Mouse (Mus musculus) CH12.LX (cell line): ENCODE results near the gene Abca17. TPM values are rescaled to one million over a fixed set of nuclear protein-coding genes. Genes with fewer than 3 reads are reported as not detected.

Source experiments
- DNase-seq: peaks from one replicate; pipeline ENCODE4 v3.0.0-alpha.2; 2013; ENCODE audit errors: extremely low read depth
- H3K27ac ChIP-seq: 2 replicates; pipeline ENCODE4 v1.5.1; 2012; ENCODE audit warnings: low read depth, mild to moderate bottlenecking, control low read depth, moderate library complexity; ENCODE audit not compliant: insufficient read depth
- H3K27me3 ChIP-seq: replicated peaks from 2 replicates; pipeline ENCODE3; 2012; ENCODE audit warnings: inconsistent platforms
- H3K36me3 ChIP-seq, 2 experiments: replicated peaks in 1 of 2; 2 replicates each; pipeline versions ENCODE3 to v1.6.1; 2012; ENCODE audit warnings: inconsistent platforms in 1 of 2, low read length in 1 of 2, mild to moderate bottlenecking in 1 of 2, mixed read lengths in 1 of 2, moderate library complexity in 1 of 2; ENCODE audit not compliant: control insufficient read depth in 1 of 2, insufficient read depth in 1 of 2
- H3K4me1 ChIP-seq, 2 experiments: 2 replicates each; pipeline ENCODE4 v1.6.1; 2012; ENCODE audit warnings: inconsistent platforms in 1 of 2, moderate library complexity in 1 of 2; ENCODE audit not compliant: insufficient read depth in 2 of 2, control insufficient read depth in 1 of 2
- H3K4me2 ChIP-seq: 2 replicates; pipeline ENCODE4 v1.6.1; 2012; ENCODE audit warnings: low read depth, mild to moderate bottlenecking, control low read depth; ENCODE audit not compliant: poor library complexity, insufficient read depth, severe bottlenecking
- H3K4me3 ChIP-seq, 3 experiments: fragments of 150-350 bp in 1 of 3; sonication (generic) in 1 of 3; replicated peaks in 1 of 3; 2 replicates each; pipeline versions ENCODE3 to v1.5.1; 2011 to 2012; ENCODE audit warnings: low read depth in 2 of 3, low read length in 2 of 3, mild to moderate bottlenecking in 2 of 3, moderate library complexity in 2 of 3, control low read depth in 1 of 3, improper control_type of control experiment in 1 of 3, inconsistent platforms in 1 of 3, mixed read lengths in 1 of 3; ENCODE audit not compliant: poor library complexity in 1 of 3
- H3K79me2 ChIP-seq: replicated peaks from 2 replicates; pipeline ENCODE4 v1.6.1; 2012; ENCODE audit warnings: mild to moderate bottlenecking, moderate library complexity; ENCODE audit not compliant: control insufficient read depth, poor library complexity, insufficient read depth, severe bottlenecking; ENCODE audit errors: extremely low read depth
- H3K9ac ChIP-seq: 2 replicates; pipeline ENCODE4 v1.6.1; 2012; ENCODE audit warnings: low read depth, mild to moderate bottlenecking, control low read depth, moderate library complexity; ENCODE audit not compliant: insufficient read depth
- H3K9me3 ChIP-seq: replicated peaks from 2 replicates; pipeline ENCODE3; 2012; ENCODE audit warnings: low read length, inconsistent platforms, mixed read lengths
- BHLHE40 ChIP-seq: IDR thresholded peaks from 2 replicates; pipeline ENCODE4 v1.6.1; 2011; ENCODE audit warnings: mild to moderate bottlenecking, low read depth, low read length, improper control_type of control experiment
- CHD1 ChIP-seq: IDR thresholded peaks from 2 replicates; pipeline ENCODE4 v1.6.1; 2012; ENCODE audit warnings: low read depth, low read length, improper control_type of control experiment, inconsistent platforms
- CTCF ChIP-seq, 2 experiments: IDR thresholded peaks in 1 of 2; conservative IDR thresholded peaks in 1 of 2; 2 replicates each; pipeline ENCODE4 v1.5.1; 2011 to 2012; ENCODE audit warnings: low read depth in 2 of 2, low read length in 2 of 2, improper control_type of control experiment in 1 of 2, inconsistent platforms in 1 of 2, mild to moderate bottlenecking in 1 of 2, moderate library complexity in 1 of 2
- ELF1 ChIP-seq: IDR thresholded peaks from 2 replicates; pipeline ENCODE4 v1.6.1; 2014; ENCODE audit warnings: low read depth, mild to moderate bottlenecking, inconsistent platforms, low read length, improper control_type of control experiment
- EP300 ChIP-seq: IDR thresholded peaks from 2 replicates; pipeline ENCODE4 v1.6.1; 2011; ENCODE audit warnings: low read length, improper control_type of control experiment
- ETS1 ChIP-seq: conservative IDR thresholded peaks from 2 replicates; pipeline ENCODE4 v1.6.1; 2012; ENCODE audit warnings: low read depth, mild to moderate bottlenecking, inconsistent platforms, low read length, improper control_type of control experiment, moderate library complexity
- IRF4 ChIP-seq: IDR thresholded peaks from 2 replicates; pipeline ENCODE4 v1.6.1; 2014; ENCODE audit warnings: low read depth, mild to moderate bottlenecking, inconsistent platforms, low read length, improper control_type of control experiment
- JUN ChIP-seq: IDR thresholded peaks from 2 replicates; pipeline ENCODE4 v1.6.1; 2011; ENCODE audit warnings: low read depth, mild to moderate bottlenecking, low read length, improper control_type of control experiment, moderate library complexity; ENCODE audit not compliant: insufficient read depth
- JUND ChIP-seq: conservative IDR thresholded peaks from 2 replicates; pipeline ENCODE4 v1.6.1; 2011; ENCODE audit warnings: low read depth, low read length, improper control_type of control experiment
- KAT2A ChIP-seq: IDR thresholded peaks from 2 replicates; pipeline ENCODE4 v1.6.1; 2012; ENCODE audit warnings: low read length, improper control_type of control experiment, inconsistent platforms; ENCODE audit not compliant: insufficient replicate concordance
- MAFK ChIP-seq: IDR thresholded peaks from 2 replicates; pipeline ENCODE4 v1.6.1; 2011; ENCODE audit warnings: low read length, improper control_type of control experiment; ENCODE audit not compliant: insufficient replicate concordance
- MAZ ChIP-seq: IDR thresholded peaks from 2 replicates; pipeline ENCODE4 v1.6.1; 2012; ENCODE audit warnings: low read depth, mild to moderate bottlenecking, inconsistent platforms, low read length, improper control_type of control experiment, moderate library complexity
- MEF2A ChIP-seq: IDR thresholded peaks from 2 replicates; pipeline ENCODE4 v1.6.1; 2014; ENCODE audit warnings: low read depth, mild to moderate bottlenecking, inconsistent platforms, low read length, improper control_type of control experiment, borderline replicate concordance
- MXI1 ChIP-seq: IDR thresholded peaks from 2 replicates; pipeline ENCODE4 v1.6.1; 2011; ENCODE audit warnings: mild to moderate bottlenecking, low read depth, low read length, improper control_type of control experiment
- NELFE ChIP-seq: IDR thresholded peaks from 2 replicates; pipeline ENCODE4 v1.6.1; 2011; ENCODE audit warnings: low read depth, low read length, improper control_type of control experiment
- NRF1 ChIP-seq: IDR thresholded peaks from 2 replicates; pipeline ENCODE4 v1.6.1; 2014; ENCODE audit warnings: low read depth, mild to moderate bottlenecking, inconsistent platforms, low read length, improper control_type of control experiment, moderate library complexity
- PAX5 ChIP-seq: IDR thresholded peaks from 2 replicates; pipeline ENCODE4 v1.6.1; 2012; ENCODE audit warnings: low read length, inconsistent platforms, mixed read lengths
- POLR2A ChIP-seq: IDR thresholded peaks from 2 replicates; pipeline ENCODE4 v1.6.1; 2011; ENCODE audit warnings: low read depth, mild to moderate bottlenecking, improper control_type of control experiment, low read length
- POLR2AphosphoS2 ChIP-seq: IDR thresholded peaks from 2 replicates; pipeline ENCODE4 v1.6.1; 2011; ENCODE audit warnings: low read depth, low read length, improper control_type of control experiment
- RAD21 ChIP-seq: IDR thresholded peaks from 2 replicates; pipeline ENCODE4 v1.6.1; 2011; ENCODE audit warnings: low read depth, mild to moderate bottlenecking, low read length, improper control_type of control experiment, moderate library complexity
- RCOR1 ChIP-seq: conservative IDR thresholded peaks from 2 replicates; pipeline ENCODE4 v1.6.1; 2012; ENCODE audit warnings: low read depth, mild to moderate bottlenecking, inconsistent platforms, low read length, improper control_type of control experiment
- SMC3 ChIP-seq: IDR thresholded peaks from 2 replicates; pipeline ENCODE4 v1.6.1; 2011; ENCODE audit warnings: low read depth, low read length, improper control_type of control experiment
- TBP ChIP-seq: conservative IDR thresholded peaks from 2 replicates; pipeline ENCODE4 v1.6.1; 2011; ENCODE audit warnings: low read depth, low read length, improper control_type of control experiment
- TCF12 ChIP-seq: IDR thresholded peaks from 2 replicates; pipeline ENCODE4 v1.6.1; 2014; ENCODE audit warnings: low read depth, mild to moderate bottlenecking, inconsistent platforms, low read length, improper control_type of control experiment
- UBTF ChIP-seq: IDR thresholded peaks from 2 replicates; pipeline ENCODE4 v1.6.1; 2012; ENCODE audit warnings: low read depth, mild to moderate bottlenecking, inconsistent platforms, low read length, improper control_type of control experiment, moderate library complexity
- USF1 ChIP-seq: IDR thresholded peaks from 2 replicates; pipeline ENCODE4 v1.6.1; 2014; ENCODE audit warnings: low read depth, mild to moderate bottlenecking, inconsistent platforms, low read length, improper control_type of control experiment
- USF2 ChIP-seq: conservative IDR thresholded peaks from 2 replicates; pipeline ENCODE4 v1.6.1; 2011; ENCODE audit warnings: low read depth, low read length, improper control_type of control experiment
- ZC3H11A ChIP-seq: IDR thresholded peaks from 2 replicates; pipeline ENCODE4 v1.6.1; 2012; ENCODE audit warnings: low read depth, mild to moderate bottlenecking, inconsistent platforms, low read length, improper control_type of control experiment
- ZKSCAN1 ChIP-seq: IDR thresholded peaks from 2 replicates; pipeline ENCODE4 v1.6.1; 2012; ENCODE audit warnings: low read depth, inconsistent platforms, low read length, improper control_type of control experiment, borderline replicate concordance
- ZMIZ1 ChIP-seq: IDR thresholded peaks from 2 replicates; pipeline ENCODE4 v1.6.1; 2012; ENCODE audit warnings: low read depth, mild to moderate bottlenecking, inconsistent platforms, low read length, improper control_type of control experiment
- ZNF384 ChIP-seq: IDR thresholded peaks from 2 replicates; pipeline ENCODE4 v1.6.1; 2012; ENCODE audit warnings: low read depth, low read length, improper control_type of control experiment, inconsistent platforms
- dilution Hi-C: fragments of 300-500 bp; cut with MboI; formaldehyde crosslinking; loops from 2 replicates; pipeline ENCODE4 v1.14.3; 2020; ENCODE audit warnings: low sequenced_read_pairs; ENCODE audit not compliant: extremely low pct_unique_long_range_greater_than_20kb, extremely low pct_ligation_motif_present
- in situ Hi-C: fragments of 300-500 bp; cut with MboI; formaldehyde crosslinking; loops from 3 replicates; pipeline ENCODE4 v1.14.3; 2019; ENCODE audit warnings: low sequenced_read_pairs, low pct_ligation_motif_present, low pct_unique_long_range_greater_than_20kb, mixed read lengths
- polyA plus RNA-seq: library from polyadenylated mRNA; unstranded; fragments of >175 nt; gene quantifications from 2 replicates; pipeline ENCODE4 v1.2.1, GENCODE M21; 2012; ENCODE audit warnings: low read depth; ENCODE audit not compliant: insufficient read length
- total RNA-seq, 2 experiments: library from RNA; depleted of rRNA; stranded (reverse); fragments of 300-350 nt in 1 of 2; fragments of >200 nt in 1 of 2; gene quantifications; 2 replicates each; pipeline ENCODE4 v1.2.3; 2012 to 2014

The Abca17 gene
- total and polyA plus RNA-seq, 3 experiments = not detected

GRCm38 (mm10) chr17:24252329-24252728, 98.5 kb downstream of the Abca17 start:
- H3K4me3 ChIP-seq = no peak overlapping the region
- H3K27me3 ChIP-seq = no peaks in the 10 kb centered on the region
- H3K9me3 ChIP-seq = no peaks in the 10 kb centered on the region
- no peak overlapping the region for H3K9ac ChIP-seq
- no peak overlapping the region for H3K4me2 ChIP-seq
- no peak for DNase-seq
- H3K36me3 ChIP-seq = peaks cover 8 to 15% of the 10 kb centered on the region in 2 experiments
- no peak overlapping the region for H3K27ac ChIP-seq
- in situ Hi-C loops = no loop called here
- peaks cover 15% of the 10 kb centered on the region for H3K79me2 ChIP-seq
- dilution Hi-C loops = no loop called here
- TF ChIP-seq POLR2AphosphoS2 (no peak), RCOR1 (no peak), USF2 (no peak), TBP (no peak), TCF12 (no peak), UBTF (no peak), IRF4 (no peak)
- TF ChIP-seq, all 38 proteins: peak for 0
- H3K4me1 ChIP-seq = peaks cover 5 to 22% of the 10 kb centered on the region in 2 experiments; a peak in 3 of 4 replicates

- H3K27me3 ChIP-seq = no peaks in the 10 kb centered on the region
- peak within 1 kb of the TSS; percentile 30; the same call in 1 of the 2 replicates for H3K27ac ChIP-seq
- peaks cover 11 to 22% of the 10 kb centered on the region in 2 experiments for H3K36me3 ChIP-seq
- H3K4me2 ChIP-seq = peak within 1 kb of the TSS; percentile 97
- peaks cover 5 to 22% of the 10 kb centered on the region in 2 experiments; a peak in 3 of 4 replicates for H3K4me1 ChIP-seq
- dilution Hi-C loops (no loop called here), in situ Hi-C loops (no loop called here)
- peak; percentile 98 for DNase-seq
- H3K9me3 ChIP-seq = no peaks in the 10 kb centered on the region
- peaks cover 15% of the 10 kb centered on the region for H3K79me2 ChIP-seq
- peak within 1 kb of the TSS; percentile 76 for H3K9ac ChIP-seq
- H3K4me3 ChIP-seq = peak within 1 kb of the TSS; percentile 73 to 93 (median 81)
- TF ChIP-seq NRF1 = peak; percentile 93
- no peak for TF ChIP-seq CHD1
- peak; percentile 96 for TF ChIP-seq MAZ
- peak; percentile 84 for TF ChIP-seq MXI1
- TF ChIP-seq USF2 = no peak
- no peak for TF ChIP-seq MEF2A
- no peak for TF ChIP-seq RCOR1
- peak; percentile 66; the same call in 1 of the 2 replicates for TF ChIP-seq POLR2AphosphoS2
- TF ChIP-seq MAFK = no peak
- TF ChIP-seq SMC3 = no peak
- TF ChIP-seq ETS1 = no peak
- TF ChIP-seq ZKSCAN1 = no peak
- TF ChIP-seq PAX5 = no peak
- peak; percentile 46; the same call in 1 of the 2 replicates for TF ChIP-seq ELF1
- TF ChIP-seq ZNF384 = no peak
- TF ChIP-seq JUND = no peak
- TF ChIP-seq NELFE = peak; percentile 65
- no peak; the same call in 1 of the 2 replicates for TF ChIP-seq BHLHE40
- no peak for TF ChIP-seq CTCF (conservative IDR thresholded peaks at IDR 0.05 in 1 of 2, IDR thresholded peaks at IDR 0.05 in 1 of 2; ENCODE audit: low read depth in 2 of 2, low read length in 2 of 2)
- no peak for TF ChIP-seq USF1
- peak; percentile 94 for TF ChIP-seq POLR2A
- TF ChIP-seq ZC3H11A = no peak
- TF ChIP-seq EP300 = no peak
- TF ChIP-seq RAD21 = no peak
- peak; percentile 91 for TF ChIP-seq ZMIZ1
- 0 out of 2 replicates have a peak, but pooled peaks have one; percentile 64 for TF ChIP-seq KAT2A
- TF ChIP-seq JUN = no peak
These were observed 99.4 kb downstream of the Abca17 start, which contains the start of gene Ccnf for GRCm38 (mm10) chr17:24251320-24252069. Ccnf (minus strand) TSS chr17:24251484.
